Mouse (Mus musculus): ENCODE measurements at regions not wholly inside any gene's neighbourhood (a gene's known extent, or its start where the extent isn't known, plus 50 kb on each side); places are given as distances from the start of the nearest gene placed in this dataset.

GRCm38 (mm10) chr16:95141510-95142394 lies 115.6 kb upstream of the Kcnj15 start:
- Histone ChIP-seq H3K4me1 (ENCODE audit: insufficient read depth, low read length) (peaks cover 4% of the 10 kb centered on the region; the same call in 1 of the 2 replicates), H3K4me3 (ENCODE audit: low read depth, low read length) (no peak overlapping the region), H3K27ac (ENCODE audit: low read depth, low read length) (peak overlapping the region; percentile 39), H3K9me3 (ENCODE audit: low read length) (no peaks in the 10 kb centered on the region), H3K36me3 (ENCODE audit: insufficient read depth, low read length) (no peaks in the 10 kb centered on the region), H3K9ac (replicated peaks; ENCODE audit: low read length, poor library complexity, severe bottlenecking) (no peak overlapping the region), H3K4me2 (ENCODE audit: low read depth, low read length, poor library complexity, severe bottlenecking) (no peak overlapping the region), H3K27me3 (ENCODE audit: insufficient read depth, low read length) (no peaks in the 10 kb centered on the region)
- WGBS: 49% methylated on average over 8 of the region's 8 CpGs
- ATAC-seq (ENCODE audit: low FRiP score) (no peak), DNase-seq (ENCODE audit: low spot score) (peak; percentile 55)
- 0 out of 2 replicates have a peak, but pooled peaks have one; percentile 9 for TF ChIP-seq CTCF (IDR thresholded peaks at IDR 0.05)

GRCm38 (mm10) chr16:95150499-95150898 lies 106.9 kb upstream of the Kcnj15 start:
- H3K4me2 ChIP-seq (ENCODE audit: low read depth, low read length, poor library complexity, severe bottlenecking): no peak overlapping the region
- ATAC-seq (ENCODE audit: low FRiP score) (no peak), DNase-seq (ENCODE audit: low spot score) (no peak)
- H3K4me3 ChIP-seq (ENCODE audit: low read depth, low read length): no peak overlapping the region
- H3K36me3 ChIP-seq (ENCODE audit: insufficient read depth, low read length): no peaks in the 10 kb centered on the region
- WGBS: 61% methylated on average over 8 of the region's 8 CpGs
- TF ChIP-seq CTCF (IDR thresholded peaks at IDR 0.05): no peak
- peaks cover 6% of the 10 kb centered on the region; the same call in 1 of the 2 replicates for H3K4me1 ChIP-seq (ENCODE audit: insufficient read depth, low read length)
- no peak overlapping the region for H3K27ac ChIP-seq (ENCODE audit: low read depth, low read length)
- H3K9me3 ChIP-seq (ENCODE audit: low read length): no peaks in the 10 kb centered on the region
- no peaks in the 10 kb centered on the region for H3K27me3 ChIP-seq (ENCODE audit: insufficient read depth, low read length)
- no peak overlapping the region for H3K9ac ChIP-seq (replicated peaks; ENCODE audit: low read length, poor library complexity, severe bottlenecking)

GRCm38 (mm10) chr16:95151499-95151898 lies 105.9 kb upstream of the Kcnj15 start:
- Histone ChIP-seq H3K36me3 (ENCODE audit: insufficient read depth, low read length) (no peaks in the 10 kb centered on the region), H3K27me3 (ENCODE audit: insufficient read depth, low read length) (no peaks in the 10 kb centered on the region), H3K4me2 (ENCODE audit: low read depth, low read length, poor library complexity, severe bottlenecking) (no peak overlapping the region), H3K4me1 (ENCODE audit: insufficient read depth, low read length) (peaks cover 6% of the 10 kb centered on the region; the same call in 1 of the 2 replicates), H3K4me3 (ENCODE audit: low read depth, low read length) (no peak overlapping the region), H3K9ac (replicated peaks; ENCODE audit: low read length, poor library complexity, severe bottlenecking) (no peak overlapping the region), H3K27ac (ENCODE audit: low read depth, low read length) (no peak overlapping the region), H3K9me3 (ENCODE audit: low read length) (no peaks in the 10 kb centered on the region)
- DNase-seq (ENCODE audit: low spot score): no peak
- 84% methylated on average over 3 of the region's 3 CpGs for WGBS
- no peak for TF ChIP-seq CTCF (IDR thresholded peaks at IDR 0.05)
- ATAC-seq (ENCODE audit: low FRiP score): no peak

GRCm38 (mm10) chr16:95151914-95152313 lies 105.4 kb upstream of the Kcnj15 start:
- H3K9ac ChIP-seq (replicated peaks; ENCODE audit: low read length, poor library complexity, severe bottlenecking): no peak overlapping the region
- DNase-seq (ENCODE audit: low spot score): no peak
- no peak for TF ChIP-seq CTCF (IDR thresholded peaks at IDR 0.05)
- WGBS: 94% methylated on average over 6 of the region's 6 CpGs
- H3K4me2 ChIP-seq (ENCODE audit: low read depth, low read length, poor library complexity, severe bottlenecking): no peak overlapping the region
- no peaks in the 10 kb centered on the region for H3K27me3 ChIP-seq (ENCODE audit: insufficient read depth, low read length)
- no peaks in the 10 kb centered on the region for H3K9me3 ChIP-seq (ENCODE audit: low read length)
- no peak for ATAC-seq (ENCODE audit: low FRiP score)
- no peak overlapping the region for H3K4me3 ChIP-seq (ENCODE audit: low read depth, low read length)
- H3K27ac ChIP-seq (ENCODE audit: low read depth, low read length): no peak overlapping the region
- H3K36me3 ChIP-seq (ENCODE audit: insufficient read depth, low read length): no peaks in the 10 kb centered on the region
- H3K4me1 ChIP-seq (ENCODE audit: insufficient read depth, low read length): peaks cover 6% of the 10 kb centered on the region; the same call in 1 of the 2 replicates

GRCm38 (mm10) chr16:95152742-95153383 lies 104.5 kb upstream of the Kcnj15 start:
- Histone ChIP-seq H3K9ac (replicated peaks; ENCODE audit: low read length, poor library complexity, severe bottlenecking) (no peak overlapping the region), H3K4me3 (ENCODE audit: low read depth, low read length) (no peak overlapping the region), H3K9me3 (ENCODE audit: low read length) (no peaks in the 10 kb centered on the region), H3K4me1 (ENCODE audit: insufficient read depth, low read length) (peaks cover 6% of the 10 kb centered on the region; the same call in 1 of the 2 replicates), H3K27me3 (ENCODE audit: insufficient read depth, low read length) (no peaks in the 10 kb centered on the region), H3K27ac (ENCODE audit: low read depth, low read length) (no peak overlapping the region), H3K4me2 (ENCODE audit: low read depth, low read length, poor library complexity, severe bottlenecking) (no peak overlapping the region), H3K36me3 (ENCODE audit: insufficient read depth, low read length) (no peaks in the 10 kb centered on the region)
- TF ChIP-seq CTCF (IDR thresholded peaks at IDR 0.05): no peak
- ATAC-seq (ENCODE audit: low FRiP score) (no peak), DNase-seq (ENCODE audit: low spot score) (no peak)
- 66% methylated on average over 13 of the region's 13 CpGs for WGBS

- ATAC-seq (ENCODE audit: low FRiP score) (no peak), DNase-seq (ENCODE audit: low spot score) (no peak)
- Histone ChIP-seq H3K4me2 (ENCODE audit: low read depth, low read length, poor library complexity, severe bottlenecking) (no peak overlapping the region), H3K27me3 (ENCODE audit: insufficient read depth, low read length) (no peaks in the 10 kb centered on the region), H3K27ac (ENCODE audit: low read depth, low read length) (no peak overlapping the region), H3K4me1 (ENCODE audit: insufficient read depth, low read length) (no peaks in the 10 kb centered on the region), H3K36me3 (ENCODE audit: insufficient read depth, low read length) (no peaks in the 10 kb centered on the region), H3K9ac (replicated peaks; ENCODE audit: low read length, poor library complexity, severe bottlenecking) (no peak overlapping the region), H3K9me3 (ENCODE audit: low read length) (no peaks in the 10 kb centered on the region), H3K4me3 (ENCODE audit: low read depth, low read length) (no peak overlapping the region)
- WGBS: 79% methylated on average over 7 of the region's 7 CpGs
- TF ChIP-seq CTCF (IDR thresholded peaks at IDR 0.05): no peak
Measured at GRCm38 (mm10) chr16:95168349-95168748, 89.0 kb upstream of the Kcnj15 start.

Data from midbrain, postnatal 0 days (tissue).